Mouse (Mus musculus) stomach, postnatal 0 days (tissue): Measurements from ENCODE around the gene Usp42.

ENCODE experiments used
- CTCF ChIP-seq: IDR thresholded peaks from 2 replicates; pipeline ENCODE4 v1.5.1; 2016; ENCODE audit warnings: antibody characterized with exemption, low read depth, mild to moderate bottlenecking, moderate library complexity
- EP300 ChIP-seq: optimal IDR thresholded peaks from 2 replicates; pipeline ENCODE3; 2016; ENCODE audit warnings: antibody characterized with exemption

DNA sequence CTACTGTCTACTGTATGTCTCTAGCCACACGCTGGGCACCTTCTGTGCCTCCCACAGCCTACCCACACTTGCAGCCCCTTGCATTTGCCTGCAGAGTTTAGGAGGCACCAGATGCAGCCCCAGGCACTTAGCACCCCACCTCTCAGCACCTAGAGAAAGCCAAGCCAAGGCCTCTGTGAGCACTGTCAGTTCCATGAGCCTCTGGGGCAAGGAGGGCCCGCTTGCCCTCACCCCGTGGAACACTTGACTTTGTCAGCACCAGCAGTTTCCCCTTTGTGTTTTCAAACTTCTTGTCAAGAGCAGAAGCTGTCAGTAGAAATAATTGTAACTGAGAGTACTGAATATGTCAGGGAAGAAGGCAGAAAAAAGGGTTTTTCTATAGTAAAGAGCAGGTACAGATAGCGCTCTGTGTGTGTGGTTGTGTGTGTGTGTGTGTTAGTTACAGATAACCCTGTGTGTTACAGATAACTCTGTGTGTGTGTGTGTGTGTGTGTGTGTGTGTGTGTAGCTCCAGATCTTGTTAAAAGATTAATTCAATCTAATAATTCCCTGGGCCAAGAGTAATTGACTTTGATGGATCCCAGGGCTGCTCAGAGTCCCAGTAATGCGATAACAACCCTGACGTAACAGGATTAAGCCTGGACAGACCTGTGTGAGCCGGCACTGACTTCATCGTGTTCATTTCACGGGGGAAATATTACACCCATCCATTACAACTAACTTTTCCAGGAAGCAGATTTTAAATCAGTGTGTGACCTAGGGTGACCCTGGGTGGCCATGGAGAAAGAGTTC lies 25.9 kb downstream of the Usp42 start:
- no peak for TF ChIP-seq CTCF
- TF ChIP-seq EP300 = no peak
